Mouse (Mus musculus) Patski (cell line): ENCODE results near the gene Lgals12. TPM values are rescaled to one million over a fixed set of nuclear protein-coding genes. Genes with fewer than 3 reads are reported as not detected.
A peak's percentile ranks its signal among the peaks of the same experiment; 100 is the strongest.

ENCODE experiments used
- ATAC-seq: fragments of 100-300 bp; one replicate; pipeline ENCODE4 v1.8.0; 2021
- CTCF ChIA-PET: fragments of 350-600 bp; sonication (Branson Sonifier 250); formaldehyde crosslinking; loops from one replicate; lab custom pipeline; 2022; ENCODE audit warnings: inconsistent platforms; lab: Charles Lee
- POLR2A ChIA-PET: fragments of 350-600 bp; sonication (Branson Sonifier 250); formaldehyde crosslinking; loops from one replicate; lab custom pipeline; 2022; ENCODE audit warnings: antibody characterized with exemption, inconsistent platforms; lab: Charles Lee
- DNase-seq: peaks from one replicate; pipeline ENCODE4 v3.0.0-alpha.2; 2011; ENCODE audit warnings: low read depth, low spot score
- H3K27me3 ChIP-seq: fragments of 371-371 bp; one replicate; pipeline ENCODE4 v1.5.1; 2021
- CTCF ChIP-seq: fragments of 100-300 bp; IDR thresholded peaks from one replicate; pipeline ENCODE4 v1.5.1; 2021
- in situ Hi-C: fragments of 300-500 bp; cut with MboI; formaldehyde crosslinking; loops from 3 replicates; pipeline ENCODE4 v1.11.1; 2018; ENCODE audit warnings: low pct_unique_long_range_greater_than_20kb, mixed read lengths
- polyA plus RNA-seq: library from polyadenylated mRNA; unstranded; gene quantifications from one replicate; pipeline ENCODE4 v1.2.3, GENCODE M21; 2021

Gene Lgals12
- polyA plus RNA-seq, 1 experiment from 2014 or later, result not detected

DNA sequence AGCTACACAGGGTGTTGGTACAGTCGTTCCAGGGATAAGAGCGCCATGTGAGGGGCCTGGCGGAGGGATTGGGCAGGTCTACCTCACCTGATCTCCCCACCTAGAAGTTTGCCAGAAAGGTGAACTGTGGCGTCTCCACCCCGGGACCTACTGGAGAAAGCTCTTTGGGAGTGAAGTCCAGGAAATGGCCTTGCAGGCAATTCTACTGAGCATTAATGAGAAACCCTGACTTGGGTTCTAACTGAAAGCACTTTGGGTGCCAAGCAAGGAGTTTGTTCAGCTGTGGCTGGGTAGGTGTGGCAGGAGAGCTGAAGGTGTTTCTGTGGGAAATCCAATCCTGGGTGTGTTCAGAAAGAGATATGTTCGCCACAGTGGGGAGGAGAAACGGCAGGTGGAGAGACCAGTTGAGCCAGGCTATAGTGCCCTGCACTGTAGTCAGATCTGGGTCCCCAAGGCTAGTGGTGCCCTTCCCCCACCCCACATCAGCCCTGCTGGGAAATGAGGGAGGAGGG, 753 bp upstream of the Lgals12 start:
- in situ Hi-C loops, result loop anchor here (25.0 kb wide), 1 partner anchor 370 kb away; the partner anchor contains the start of gene Naa40
- POLR2A ChIA-PET, result no interaction called here
- no peak for ATAC-seq
- DNase-seq, result no peak
- no peak for TF ChIP-seq CTCF
- CTCF ChIA-PET, result interaction anchor here (1.3 kb wide), 1 partner anchor 9 kb away, joined by 5 read pairs; no protein-coding TSS in a partner anchor
- peaks cover 13% of the 10 kb centered on the region for H3K27me3 ChIP-seq

DNA sequence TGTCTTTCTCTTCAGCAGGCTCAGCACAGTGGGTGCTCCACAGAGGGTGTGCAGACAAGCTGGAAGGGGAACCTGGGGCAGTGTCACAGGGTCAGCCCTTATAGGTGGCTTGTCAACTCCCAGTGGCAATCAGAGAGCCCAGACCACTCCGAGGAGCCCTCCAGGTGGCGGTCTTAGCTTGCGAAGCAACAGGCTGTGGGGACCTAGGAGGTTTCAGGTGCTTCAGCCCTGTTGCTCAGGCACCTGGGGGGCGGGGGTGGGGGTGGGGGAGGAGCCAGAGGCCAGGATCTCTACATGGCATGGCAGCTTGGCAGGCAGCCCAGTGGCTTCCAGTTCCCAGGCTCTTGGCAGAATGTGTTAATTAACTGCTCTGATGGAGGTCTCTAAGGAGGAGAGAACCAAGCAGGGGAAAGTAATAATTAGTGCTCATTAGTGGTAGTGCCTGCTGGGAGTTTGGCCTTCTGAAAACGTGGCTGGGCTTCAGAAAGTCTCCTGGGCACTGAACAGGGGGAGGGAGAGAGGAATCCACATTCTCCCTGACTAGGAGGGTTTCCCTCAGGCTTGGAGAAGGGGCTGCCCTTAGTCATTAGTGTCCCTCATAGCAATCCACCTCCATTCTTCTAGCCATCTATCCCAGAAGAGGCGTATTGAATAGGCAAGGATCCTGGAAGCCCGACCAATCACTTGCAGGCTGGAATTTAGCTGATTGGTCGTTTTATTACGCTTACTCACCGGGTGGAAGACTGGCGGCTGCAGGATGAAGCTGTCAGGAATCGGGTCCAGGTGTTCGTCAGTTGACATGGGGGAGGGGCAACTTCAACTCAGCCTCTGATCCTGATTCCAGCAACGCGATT, 836 bp downstream of the Lgals12 start:
- DNase-seq (peak; percentile 46), ATAC-seq (peak; percentile 37)
- ChIA-PET CTCF (interaction anchor here (1.0 to 2.2 kb wide), 3 partner anchors 10 to 73 kb away, joined by 4 to 7 read pairs (median 5); no protein-coding TSS in a partner anchor), POLR2A (interaction anchor here (1.0 kb wide), 1 partner anchor 12 kb away, joined by 3 read pairs; no protein-coding TSS in a partner anchor)
- in situ Hi-C loops, result loop anchor here (25.0 kb wide), 1 partner anchor 369 kb away; the partner anchor contains the start of gene Naa40
- no peak for TF ChIP-seq CTCF
- peaks cover 13% of the 10 kb centered on the region for H3K27me3 ChIP-seq

DNA sequence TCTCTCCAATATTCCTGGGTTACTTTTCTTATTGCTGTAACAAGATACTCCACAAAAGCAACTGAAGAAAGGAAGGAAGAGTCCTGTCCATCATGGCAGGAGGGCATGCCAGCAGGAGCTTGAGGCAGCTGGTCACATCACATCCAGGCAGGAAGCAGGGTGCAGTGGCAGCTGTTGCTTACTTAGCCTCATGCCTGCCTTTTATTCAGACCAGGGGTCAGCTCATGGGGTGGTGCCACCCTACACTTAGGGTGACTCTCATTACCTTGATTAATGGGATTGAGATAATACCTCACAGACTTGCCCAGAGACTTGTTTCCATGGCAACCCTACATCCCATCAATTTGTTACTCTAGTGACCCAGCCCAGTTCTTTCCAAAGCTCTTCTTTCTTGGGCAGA, 2.0 kb downstream of the Lgals12 start:
- ChIA-PET CTCF (interaction anchor here (1.7 to 2.2 kb wide), 2 partner anchors 9 to 13 kb away, joined by 5 to 7 read pairs; no protein-coding TSS in a partner anchor), POLR2A (no interaction called here)
- in situ Hi-C loops, result loop anchor here (25.0 kb wide), 1 partner anchor 368 kb away; the partner anchor contains the start of gene Naa40
- no peak for ATAC-seq
- peaks cover 7% of the 10 kb centered on the region for H3K27me3 ChIP-seq
- DNase-seq, result no peak
- no peak for TF ChIP-seq CTCF

DNA sequence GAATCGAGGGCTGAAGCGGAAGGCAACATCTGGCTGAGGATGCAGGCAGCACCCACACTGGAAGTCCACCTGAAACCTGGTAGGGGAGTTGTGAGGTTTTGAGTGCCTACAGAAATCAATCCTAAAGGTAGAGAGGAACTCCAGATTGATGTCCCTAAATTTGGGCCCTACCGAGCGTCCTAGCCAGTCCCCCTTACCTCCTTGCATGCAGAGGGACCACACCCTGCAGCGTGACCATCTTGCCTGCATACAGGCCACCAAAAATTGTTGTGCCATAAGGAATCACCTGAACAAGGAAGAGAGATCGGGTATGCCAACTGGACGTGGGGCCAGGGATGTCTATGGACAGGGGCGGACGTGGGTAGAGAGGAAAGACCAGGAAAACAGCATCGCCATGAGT, 2.9 kb downstream of the Lgals12 start:
- CTCF ChIA-PET, result interaction anchor here (0.9 kb wide), 1 partner anchor 14 kb away, joined by 3 read pairs; no protein-coding TSS in a partner anchor
- in situ Hi-C loops, result loop anchor here (25.0 kb wide), 1 partner anchor 367 kb away; the partner anchor contains the start of gene Naa40

DNA sequence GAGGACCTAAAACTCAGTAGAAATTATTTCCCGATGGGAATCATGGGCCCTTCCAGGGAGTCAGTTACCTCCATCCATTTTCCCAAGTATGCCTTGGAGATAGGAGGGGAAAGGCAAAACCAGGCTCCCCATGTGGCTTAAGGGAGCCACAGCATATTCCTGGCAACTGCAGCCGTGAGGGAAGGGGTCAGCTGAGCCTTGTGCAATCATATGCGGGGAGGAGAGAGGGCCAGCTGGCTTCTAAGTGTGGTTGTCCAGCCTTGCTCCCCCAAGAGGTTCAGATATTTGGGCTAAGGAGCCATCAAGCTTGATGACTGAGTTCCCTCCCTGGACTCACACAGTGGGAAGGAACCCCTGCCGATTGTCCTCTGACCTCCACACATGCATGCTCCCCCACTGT, 5.4 kb downstream of the Lgals12 start:
- TF ChIP-seq CTCF, result no peak
- no peak for DNase-seq
- ChIA-PET CTCF (no interaction called here), POLR2A (no interaction called here)
- no peak for ATAC-seq
- in situ Hi-C loops, result loop anchor here (25.0 kb wide), 1 partner anchor 364 kb away; the partner anchor contains the start of gene Naa40
- H3K27me3 ChIP-seq, result peaks cover 6% of the 10 kb centered on the region

More for the DNA sequence above, 2.9 kb downstream of the Lgals12 start:
- POLR2A ChIA-PET, result no interaction called here
- DNase-seq, result no peak
- no peak for ATAC-seq
- TF ChIP-seq CTCF, result no peak
- H3K27me3 ChIP-seq, result peaks cover 7% of the 10 kb centered on the region

DNA sequence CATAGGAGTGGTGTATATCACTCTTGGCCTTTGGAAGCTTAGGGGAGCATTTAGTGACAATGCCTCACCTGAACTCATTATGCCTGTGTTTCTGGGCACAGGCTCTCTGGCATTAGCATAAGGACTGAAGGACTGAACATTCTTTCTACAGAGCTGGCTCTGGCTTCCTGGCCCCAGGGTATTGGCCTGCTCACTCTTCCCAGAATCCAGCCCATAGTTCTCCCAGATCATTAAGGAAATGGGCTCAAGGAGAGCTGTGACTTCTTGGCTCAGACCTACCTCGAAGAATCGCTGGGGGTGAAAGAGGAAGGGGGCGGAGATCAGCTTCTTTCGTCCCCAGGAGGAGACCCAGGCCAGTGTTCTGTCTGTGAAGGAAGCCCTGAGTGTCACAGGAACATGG, 8.5 kb downstream of the Lgals12 start:
- ChIA-PET CTCF (interaction anchor here (0.7 to 1.2 kb wide), 4 partner anchors 8 to 162 kb away, joined by 3 to 6 read pairs (median 4); no protein-coding TSS in a partner anchor), POLR2A (no interaction called here)
- TF ChIP-seq CTCF, result no peak
- DNase-seq, result no peak
- no peak for ATAC-seq
- in situ Hi-C loops, result loop anchor here (5.0 kb wide), 2 partner anchors 66 to 151 kb away; no protein-coding TSS in a partner anchor
- H3K27me3 ChIP-seq, result peaks cover 6% of the 10 kb centered on the region

DNA sequence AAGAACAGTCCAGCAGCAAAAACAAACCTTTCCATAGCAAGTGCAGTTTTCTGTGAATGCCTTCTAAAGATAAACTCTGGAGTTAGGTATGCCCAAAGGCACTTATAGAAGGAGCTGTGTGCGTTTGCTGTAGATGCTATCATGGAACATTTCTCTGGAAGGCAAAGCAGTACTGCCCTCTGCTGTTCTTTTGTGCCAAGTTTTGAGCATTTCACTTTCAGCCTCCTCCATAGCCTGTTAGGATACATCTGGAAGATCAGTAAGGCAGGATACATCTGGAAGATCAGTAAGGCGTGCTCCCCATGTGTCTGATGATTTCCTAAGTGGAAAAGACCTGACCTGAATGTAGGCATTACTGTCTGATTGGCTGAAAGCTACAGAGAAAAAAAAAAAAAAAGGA, 11.5 kb downstream of the Lgals12 start:
- peaks cover 6% of the 10 kb centered on the region for H3K27me3 ChIP-seq
- POLR2A ChIA-PET, result interaction anchor here (0.6 to 1.0 kb wide), 2 partner anchors 64 to 621 kb away, joined by 4 to 6 read pairs; no protein-coding TSS in a partner anchor
- no peak for DNase-seq
- TF ChIP-seq CTCF, result peak; percentile 80
- in situ Hi-C loops, result loop anchor here (5.0 kb wide), 2 partner anchors 63 to 148 kb away; no protein-coding TSS in a partner anchor
- ATAC-seq, result peak; percentile 73
- CTCF ChIA-PET, result interaction anchor here (0.7 to 3.1 kb wide), 15 partner anchors 10 to 155 kb away, joined by 3 to 24 read pairs (median 5); partner anchors contain the start of genes Lgals12 and Pla2g16

DNA sequence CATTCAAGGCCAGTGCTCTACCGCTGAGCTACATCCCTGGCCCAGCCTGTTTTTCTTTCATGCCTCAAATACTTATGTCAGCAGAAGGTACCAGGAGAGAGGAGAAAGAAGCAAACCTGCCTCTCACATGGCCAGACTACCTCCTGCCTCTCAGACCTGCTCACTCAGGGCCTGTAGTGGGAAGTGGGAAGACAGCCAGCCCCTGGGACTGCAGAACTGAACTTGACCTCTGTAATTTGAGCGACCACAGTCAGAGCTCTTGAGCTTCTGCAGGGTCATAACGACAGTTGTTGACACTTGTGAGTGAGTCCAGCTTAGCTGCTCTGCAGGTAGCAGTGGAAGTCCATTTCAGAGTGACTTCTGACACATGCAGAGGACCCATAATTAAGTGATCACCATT, 15.0 kb downstream of the Lgals12 start:
- ChIA-PET CTCF (no interaction called here), POLR2A (interaction anchor here (1.1 kb wide), 1 partner anchor 38 kb away, joined by 4 read pairs; no protein-coding TSS in a partner anchor)
- peaks cover 3% of the 10 kb centered on the region for H3K27me3 ChIP-seq
- ATAC-seq, result no peak
- in situ Hi-C loops, result no loop called here
- no peak for DNase-seq
- TF ChIP-seq CTCF, result no peak

DNA sequence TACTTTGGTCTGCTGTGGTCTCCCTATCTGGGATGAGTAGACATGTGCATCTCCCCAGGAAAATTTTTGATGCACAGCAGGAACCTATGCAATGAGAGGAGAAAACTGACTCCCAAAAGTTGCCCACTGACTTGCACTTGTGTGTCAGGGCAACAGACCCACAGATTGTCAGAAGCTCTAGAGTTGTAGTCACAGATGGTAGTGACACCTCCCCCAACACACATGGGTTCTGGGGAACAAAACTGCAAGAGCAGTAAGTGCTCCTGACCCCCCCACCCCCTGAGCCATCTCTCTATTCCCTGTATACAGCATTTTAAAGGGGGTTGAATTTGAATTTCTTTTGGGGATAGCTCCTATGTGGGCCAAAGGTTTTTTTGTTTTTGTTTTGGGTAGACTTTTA, 16.2 kb downstream of the Lgals12 start:
- no peak for ATAC-seq

DNA sequence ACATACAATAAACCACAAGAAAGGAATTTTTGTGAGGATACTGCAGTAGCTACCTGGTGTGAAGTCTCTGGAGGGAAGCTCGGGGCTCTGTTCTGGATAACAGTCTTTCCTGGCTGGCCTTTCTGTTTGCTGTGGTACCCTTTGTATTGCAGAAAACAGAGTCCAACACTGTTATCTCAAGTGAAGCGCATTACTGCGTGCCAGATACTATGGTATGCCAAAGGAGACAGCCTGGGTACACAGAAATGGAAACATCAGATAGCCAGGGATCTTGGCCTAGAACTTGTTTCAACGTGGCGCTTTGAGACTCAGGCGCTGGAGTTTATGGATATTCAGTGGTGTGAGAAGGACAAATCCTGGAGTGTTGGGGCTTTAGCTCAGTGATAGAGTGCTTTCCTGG, 21.2 kb downstream of the Lgals12 start:
- no peak for DNase-seq
- TF ChIP-seq CTCF, result no peak
- no peaks in the 10 kb centered on the region for H3K27me3 ChIP-seq
- ChIA-PET POLR2A (no interaction called here), CTCF (interaction anchor here (0.9 to 1.7 kb wide), 3 partner anchors 10 to 32 kb away, joined by 3 to 4 read pairs (median 4); no protein-coding TSS in a partner anchor)
- in situ Hi-C loops, result no loop called here
- no peak for ATAC-seq

More for the DNA sequence above, 16.2 kb downstream of the Lgals12 start:
- ChIA-PET POLR2A (interaction anchor here (0.9 kb wide), 1 partner anchor 45 kb away, joined by 4 read pairs; no protein-coding TSS in a partner anchor), CTCF (interaction anchor here (0.6 to 1.5 kb wide), 6 partner anchors 8 to 149 kb away, joined by 3 to 4 read pairs (median 3); no protein-coding TSS in a partner anchor)
- in situ Hi-C loops, result no loop called here
- DNase-seq, result no peak
- H3K27me3 ChIP-seq, result no peaks in the 10 kb centered on the region
- TF ChIP-seq CTCF, result no peak
